Mouse (Mus musculus) left cerebral cortex, postnatal 25 days (tissue): ENCODE measurements at regions not wholly inside any gene's neighbourhood (a gene's known extent, or its start where the extent isn't known, plus 50 kb on each side); places are given as distances from the start of the nearest gene placed in this dataset.

Source experiments
- DNase-seq, 2 experiments: peaks; one replicate each; pipeline ENCODE4 v3.0.0; 2022; ENCODE audit warnings: low spot score in 2 of 2, mixed read lengths in 1 of 2
- intact Hi-C: fragments of 180-260 bp; cut with DNase I; formaldehyde crosslinking; loops from one replicate; pipeline ENCODE4 v1.15.1; 2025

DNA sequence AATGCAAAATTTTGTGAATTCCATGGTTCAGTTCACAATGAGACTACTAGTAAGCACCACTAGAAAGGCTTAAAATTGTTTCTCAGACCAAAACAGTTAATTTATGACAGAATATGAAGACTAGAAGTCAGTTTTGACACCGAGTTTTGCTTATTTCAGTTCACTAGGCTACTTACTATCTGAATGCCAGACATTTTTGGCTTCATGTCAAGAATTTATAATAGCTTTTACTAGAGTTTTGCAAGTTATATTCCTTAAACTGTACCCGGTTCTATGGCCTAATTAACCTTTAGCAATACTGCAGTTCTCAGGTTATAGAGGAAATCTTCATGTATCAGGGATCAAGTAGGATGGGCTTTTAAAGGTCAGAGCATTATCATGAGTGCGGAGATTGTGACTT, 54.6 kb upstream of the Dock10 start:
- intact Hi-C loops, result no loop called here
- DNase-seq, result no peak
